Mouse (Mus musculus): ENCODE results near the gene Ebf4. TPM values are rescaled to one million over a fixed set of nuclear protein-coding genes. Genes with fewer than 3 reads are reported as not detected.
A peak's percentile ranks its signal among the peaks of the same experiment; 100 is the strongest.

The Ebf4 gene
- polyA plus RNA-seq, 1 experiment from 2014 or later = 0.97 TPM

- no peak overlapping the region for H3K27ac ChIP-seq (ENCODE audit: low read length)
- ATAC-seq (ENCODE audit: low read depth) = no peak
- 54% methylated on average over 3 of the region's 3 CpGs for whole genome bisulfite sequencing
Observed at GRCm38 (mm10) chr2:130293009-130293408, 2.0 kb upstream of the Ebf4 start.

GRCm38 (mm10) chr2:130293486-130293885 is 1.5 kb upstream of the Ebf4 start:
- no peak overlapping the region for H3K9ac ChIP-seq (ENCODE audit: low read length)
- no peak overlapping the region for H3K27ac ChIP-seq (ENCODE audit: low read length)
- H3K4me3 ChIP-seq (ENCODE audit: low read length) = no peak overlapping the region
- H3K4me1 ChIP-seq (replicated peaks; ENCODE audit: control insufficient read depth, insufficient read depth, low read length) = peaks cover 11% of the 10 kb centered on the region; the same call in 1 of the 2 replicates
- no peaks in the 10 kb centered on the region for H3K9me3 ChIP-seq (ENCODE audit: control insufficient read depth, low read length)
- no peaks in the 10 kb centered on the region for H3K36me3 ChIP-seq (ENCODE audit: control insufficient read depth, insufficient read depth, low read length)
- H3K4me2 ChIP-seq (ENCODE audit: low read depth, low read length) = no peak overlapping the region
- 5% methylated on average over 4 of the region's 4 CpGs for WGBS
- H3K27me3 ChIP-seq (ENCODE audit: control insufficient read depth, insufficient read depth, low read depth, low read length) = peaks cover 27% of the 10 kb centered on the region
- no peak for ATAC-seq (ENCODE audit: low read depth)

More at GRCm38 (mm10) chr2:130293009-130293408, 2.0 kb upstream of the Ebf4 start:
- H3K27me3 ChIP-seq (ENCODE audit: control insufficient read depth, insufficient read depth, low read depth, low read length) = peaks cover 27% of the 10 kb centered on the region
- H3K4me3 ChIP-seq (ENCODE audit: low read length) = no peak overlapping the region
- H3K4me2 ChIP-seq (ENCODE audit: low read depth, low read length) = no peak overlapping the region
- H3K9me3 ChIP-seq (ENCODE audit: control insufficient read depth, low read length) = no peaks in the 10 kb centered on the region
- no peak overlapping the region for H3K9ac ChIP-seq (ENCODE audit: low read length)
- H3K36me3 ChIP-seq (ENCODE audit: control insufficient read depth, insufficient read depth, low read length) = no peaks in the 10 kb centered on the region
- H3K4me1 ChIP-seq (replicated peaks; ENCODE audit: control insufficient read depth, insufficient read depth, low read length) = peaks cover 11% of the 10 kb centered on the region; the same call in 1 of the 2 replicates

GRCm38 (mm10) chr2:130294218-130294935 is 592 bp upstream of the Ebf4 start:
- WGBS = 6% methylated on average over 20 of the region's 20 CpGs
- H3K9me3 ChIP-seq (ENCODE audit: control insufficient read depth, low read length) = no peaks in the 10 kb centered on the region
- peaks cover 27% of the 10 kb centered on the region for H3K27me3 ChIP-seq (ENCODE audit: control insufficient read depth, insufficient read depth, low read depth, low read length)
- peak overlapping the region; percentile 92 for H3K4me2 ChIP-seq (ENCODE audit: low read depth, low read length)
- peaks cover 11% of the 10 kb centered on the region; the same call in 1 of the 2 replicates for H3K4me1 ChIP-seq (replicated peaks; ENCODE audit: control insufficient read depth, insufficient read depth, low read length)
- no peak for ATAC-seq (ENCODE audit: low read depth)
- H3K9ac ChIP-seq (ENCODE audit: low read length) = peak overlapping the region; percentile 76
- no peaks in the 10 kb centered on the region for H3K36me3 ChIP-seq (ENCODE audit: control insufficient read depth, insufficient read depth, low read length)
- no peak overlapping the region for H3K27ac ChIP-seq (ENCODE audit: low read length)
- peak overlapping the region; percentile 81 for H3K4me3 ChIP-seq (ENCODE audit: low read length)

GRCm38 (mm10) chr2:130295331-130296133 is 563 bp downstream of the Ebf4 start:
- Histone ChIP-seq H3K4me2 (ENCODE audit: low read depth, low read length) (peak overlapping the region; percentile 92), H3K36me3 (ENCODE audit: control insufficient read depth, insufficient read depth, low read length) (no peaks in the 10 kb centered on the region), H3K4me3 (ENCODE audit: low read length) (peak overlapping the region; percentile 81), H3K27me3 (ENCODE audit: control insufficient read depth, insufficient read depth, low read depth, low read length) (peaks cover 27% of the 10 kb centered on the region), H3K9me3 (ENCODE audit: control insufficient read depth, low read length) (no peaks in the 10 kb centered on the region), H3K9ac (ENCODE audit: low read length) (peak overlapping the region; percentile 76), H3K27ac (ENCODE audit: low read length) (0 out of 2 replicates have a peak overlapping the region, but pooled peaks have one; percentile 12), H3K4me1 (replicated peaks; ENCODE audit: control insufficient read depth, insufficient read depth, low read length) (peaks cover 11% of the 10 kb centered on the region; the same call in 1 of the 2 replicates)
- under 1% methylated on average over 68 of the region's 99 CpGs for WGBS
- ATAC-seq (ENCODE audit: low read depth) = peak; percentile 60

- Histone ChIP-seq H3K36me3 (ENCODE audit: control insufficient read depth, insufficient read depth, low read length) (no peaks in the 10 kb centered on the region), H3K9me3 (ENCODE audit: control insufficient read depth, low read length) (no peaks in the 10 kb centered on the region), H3K4me1 (replicated peaks; ENCODE audit: control insufficient read depth, insufficient read depth, low read length) (peaks cover 11% of the 10 kb centered on the region; the same call in 1 of the 2 replicates), H3K4me3 (ENCODE audit: low read length) (peak overlapping the region; percentile 81), H3K9ac (ENCODE audit: low read length) (peak overlapping the region; percentile 76), H3K4me2 (ENCODE audit: low read depth, low read length) (peak overlapping the region; percentile 92), H3K27ac (ENCODE audit: low read length) (no peak overlapping the region), H3K27me3 (ENCODE audit: control insufficient read depth, insufficient read depth, low read depth, low read length) (peaks cover 27% of the 10 kb centered on the region)
- 2% methylated on average over 20 of the region's 20 CpGs for WGBS
- no peak; the same call in 1 of the 2 replicates for ATAC-seq (ENCODE audit: low read depth)
Observed at GRCm38 (mm10) chr2:130296134-130296745, 1.3 kb downstream of the Ebf4 start.

- H3K4me2 ChIP-seq (ENCODE audit: low read depth, low read length) = no peak overlapping the region
- H3K27ac ChIP-seq (ENCODE audit: low read length) = no peak overlapping the region
- H3K4me3 ChIP-seq (ENCODE audit: low read length) = no peak overlapping the region
- peaks cover 11% of the 10 kb centered on the region; the same call in 1 of the 2 replicates for H3K4me1 ChIP-seq (replicated peaks; ENCODE audit: control insufficient read depth, insufficient read depth, low read length)
- ATAC-seq (ENCODE audit: low read depth) = no peak
- no peaks in the 10 kb centered on the region for H3K36me3 ChIP-seq (ENCODE audit: control insufficient read depth, insufficient read depth, low read length)
- peaks cover 26% of the 10 kb centered on the region for H3K27me3 ChIP-seq (ENCODE audit: control insufficient read depth, insufficient read depth, low read depth, low read length)
- H3K9me3 ChIP-seq (ENCODE audit: control insufficient read depth, low read length) = no peaks in the 10 kb centered on the region
- 80% methylated on average over 9 of the region's 9 CpGs for WGBS
- H3K9ac ChIP-seq (ENCODE audit: low read length) = no peak overlapping the region
Observed at GRCm38 (mm10) chr2:130297580-130297979, 2.6 kb downstream of the Ebf4 start.

GRCm38 (mm10) chr2:130303014-130303413 is 8.0 kb downstream of the Ebf4 start:
- no peak overlapping the region for H3K4me2 ChIP-seq (ENCODE audit: low read depth, low read length)
- H3K27me3 ChIP-seq (ENCODE audit: control insufficient read depth, insufficient read depth, low read depth, low read length) = no peaks in the 10 kb centered on the region; the same call in 1 of the 2 replicates
- ATAC-seq (ENCODE audit: low read depth) = no peak
- H3K36me3 ChIP-seq (ENCODE audit: control insufficient read depth, insufficient read depth, low read length) = no peaks in the 10 kb centered on the region
- H3K27ac ChIP-seq (ENCODE audit: low read length) = no peak overlapping the region
- H3K4me1 ChIP-seq (replicated peaks; ENCODE audit: control insufficient read depth, insufficient read depth, low read length) = no peaks in the 10 kb centered on the region
- WGBS = 64% methylated on average over 4 of the region's 4 CpGs
- no peaks in the 10 kb centered on the region for H3K9me3 ChIP-seq (ENCODE audit: control insufficient read depth, low read length)
- H3K9ac ChIP-seq (ENCODE audit: low read length) = no peak overlapping the region
- no peak overlapping the region for H3K4me3 ChIP-seq (ENCODE audit: low read length)

- no peak overlapping the region for H3K4me3 ChIP-seq (ENCODE audit: low read length)
- WGBS = 69% methylated on average over 1 of the region's 1 CpGs
- H3K9me3 ChIP-seq (ENCODE audit: control insufficient read depth, low read length) = no peaks in the 10 kb centered on the region
- H3K36me3 ChIP-seq (ENCODE audit: control insufficient read depth, insufficient read depth, low read length) = no peaks in the 10 kb centered on the region
- H3K9ac ChIP-seq (ENCODE audit: low read length) = no peak overlapping the region
- H3K4me1 ChIP-seq (replicated peaks; ENCODE audit: control insufficient read depth, insufficient read depth, low read length) = no peaks in the 10 kb centered on the region
- H3K27me3 ChIP-seq (ENCODE audit: control insufficient read depth, insufficient read depth, low read depth, low read length) = no peaks in the 10 kb centered on the region
- H3K4me2 ChIP-seq (ENCODE audit: low read depth, low read length) = no peak overlapping the region
- no peak overlapping the region for H3K27ac ChIP-seq (ENCODE audit: low read length)
- no peak for ATAC-seq (ENCODE audit: low read depth)
Observed at GRCm38 (mm10) chr2:130327057-130327456, 32.1 kb downstream of the Ebf4 start.

GRCm38 (mm10) chr2:130329502-130329901 is 34.5 kb downstream of the Ebf4 start:
- Histone ChIP-seq H3K36me3 (ENCODE audit: control insufficient read depth, insufficient read depth, low read length) (no peaks in the 10 kb centered on the region), H3K27me3 (ENCODE audit: control insufficient read depth, insufficient read depth, low read depth, low read length) (no peaks in the 10 kb centered on the region), H3K4me2 (ENCODE audit: low read depth, low read length) (no peak overlapping the region), H3K9ac (ENCODE audit: low read length) (no peak overlapping the region), H3K4me1 (replicated peaks; ENCODE audit: control insufficient read depth, insufficient read depth, low read length) (no peaks in the 10 kb centered on the region), H3K4me3 (ENCODE audit: low read length) (no peak overlapping the region), H3K27ac (ENCODE audit: low read length) (no peak overlapping the region), H3K9me3 (ENCODE audit: control insufficient read depth, low read length) (no peaks in the 10 kb centered on the region)
- no peak for ATAC-seq (ENCODE audit: low read depth)
- 88% methylated on average over 2 of the region's 2 CpGs for WGBS
